Mouse (Mus musculus): Measurements from ENCODE around the gene BC030867.

Gene BC030867

GRCm38 (mm10) chr11:102221954-102222351 lies 26.7 kb upstream of the BC030867 start:
- DNase-seq, result no peak

GRCm38 (mm10) chr11:102223166-102223565 lies 25.5 kb upstream of the BC030867 start:
- DNase-seq, result peak; percentile 74

GRCm38 (mm10) chr11:102224686-102225085 lies 24.0 kb upstream of the BC030867 start:
- peak; percentile 69 for DNase-seq

GRCm38 (mm10) chr11:102225221-102225620 lies 23.5 kb upstream of the BC030867 start:
- DNase-seq, result no peak

- DNase-seq, result no peak
These were observed 22.4 kb upstream of the BC030867 start for GRCm38 (mm10) chr11:102226067-102226978.

- no peak for DNase-seq
These were observed 21.2 kb upstream of the BC030867 start for GRCm38 (mm10) chr11:102227270-102228190.

GRCm38 (mm10) chr11:102228191-102228545 lies 20.5 kb upstream of the BC030867 start:
- DNase-seq, result no peak

GRCm38 (mm10) chr11:102228646-102229268 lies 19.9 kb upstream of the BC030867 start:
- no peak for DNase-seq

GRCm38 (mm10) chr11:102229331-102229953 lies 19.2 kb upstream of the BC030867 start:
- DNase-seq, result no peak

- peak; percentile 97 for DNase-seq
These were observed 18.5 kb upstream of the BC030867 start, which contains the start of gene Hdac5 for GRCm38 (mm10) chr11:102230006-102230741. Gene Hdac5, minus strand, starts transcription at chr11:102230166.

GRCm38 (mm10) chr11:102236022-102236421 lies 12.7 kb upstream of the BC030867 start:
- no peak for DNase-seq

GRCm38 (mm10) chr11:102240636-102241035 lies 8.0 kb upstream of the BC030867 start:
- DNase-seq, result no peak

- no peak for DNase-seq
These were observed 7.4 kb upstream of the BC030867 start for GRCm38 (mm10) chr11:102241246-102241645.

- DNase-seq, result no peak
These were observed 6.8 kb upstream of the BC030867 start for GRCm38 (mm10) chr11:102241874-102242273.

GRCm38 (mm10) chr11:102244926-102245449 lies 3.7 kb upstream of the BC030867 start:
- DNase-seq, result peak; percentile 64

GRCm38 (mm10) chr11:102245581-102246272 lies 3.0 kb upstream of the BC030867 start:
- DNase-seq, result no peak

GRCm38 (mm10) chr11:102246273-102246635 lies 2.4 kb upstream of the BC030867 start:
- DNase-seq, result no peak

- DNase-seq, result no peak
These were observed 1.8 kb upstream of the BC030867 start for GRCm38 (mm10) chr11:102246871-102247270.

- peak; percentile 19 for DNase-seq
These were observed 839 bp downstream of the BC030867 start for GRCm38 (mm10) chr11:102249351-102250090.

- no peak for DNase-seq
These were observed 8.8 kb downstream of the BC030867 start for GRCm38 (mm10) chr11:102257514-102257913.
